Mouse (Mus musculus) midbrain, embryonic 10.5 days (tissue): ENCODE results near the gene Vwa2. TPM values are rescaled to one million over a fixed set of nuclear protein-coding genes. Genes with fewer than 3 reads are reported as not detected.
A peak's percentile ranks its signal among the peaks of the same experiment; 100 is the strongest.

Experiments used
- DNase-seq: peaks from one replicate; pipeline ENCODE4 v3.0.0-alpha.2; 2017; ENCODE audit warnings: low spot score
- H3K27ac ChIP-seq: fragments of 300-500 bp; sonication (generic); replicated peaks from 2 replicates; pipeline ENCODE4 v1.5.1; 2016; ENCODE audit warnings: mild to moderate bottlenecking
- H3K27me3 ChIP-seq: fragments of 300-500 bp; sonication (generic); 2 replicates; pipeline ENCODE4 v1.6.1; 2016; ENCODE audit warnings: low read depth, mild to moderate bottlenecking; ENCODE audit not compliant: poor library complexity, severe bottlenecking
- H3K36me3 ChIP-seq: fragments of 300-500 bp; sonication (generic); 2 replicates; pipeline ENCODE4 v1.6.1; 2016; ENCODE audit warnings: mild to moderate bottlenecking, moderate library complexity
- H3K4me1 ChIP-seq: fragments of 300-500 bp; sonication (generic); 2 replicates; pipeline ENCODE4 v1.6.1; 2016
- H3K4me3 ChIP-seq: fragments of 300-500 bp; sonication (generic); 2 replicates; pipeline ENCODE4 v1.5.1; 2016; ENCODE audit warnings: mild to moderate bottlenecking, moderate library complexity
- H3K9me3 ChIP-seq: fragments of 300-500 bp; sonication (generic); replicated peaks from 2 replicates; pipeline ENCODE4 v1.6.1; 2016; ENCODE audit warnings: mild to moderate bottlenecking
- WGBS: fragments of 180-500 bp; shearing (Covaris S2); methylation state at CpG from one replicate; pipeline ENCODE4 v1.1.7; 2016; 5-methylcytosine and 5-hydroxymethylcytosine counted together
- polyA plus RNA-seq: library from polyadenylated mRNA; unstranded; fragments of >200 nt; fragmentation: Nextera tagmentation; extraction: Ambion mirVana; gene quantifications from 2 replicates; pipeline ENCODE4 v1.2.1, GENCODE M21; 2016

Gene Vwa2
- polyA plus RNA-seq, 1 experiment from 2014 or later, result 0.52 TPM

DNA sequence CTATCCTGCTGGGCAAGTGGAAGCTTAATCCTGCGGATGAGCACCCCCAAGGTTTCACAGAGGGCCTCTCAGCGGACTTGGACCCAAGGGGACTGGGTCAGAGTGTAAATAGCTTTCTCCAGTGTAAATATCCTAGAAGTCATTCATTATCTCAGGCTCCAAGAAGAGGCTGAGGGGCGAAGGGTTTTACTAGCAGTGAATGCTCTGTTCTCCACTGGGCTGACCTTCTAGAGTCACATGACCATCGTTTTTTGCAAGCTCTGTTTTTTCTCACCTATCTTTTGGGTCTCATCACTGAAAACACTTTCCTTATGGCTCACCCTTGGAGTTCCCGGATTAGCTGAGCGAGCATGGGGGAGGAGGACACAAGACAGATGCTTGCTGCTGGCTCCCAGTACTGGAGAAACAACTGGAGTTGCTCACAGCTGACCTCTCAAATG, 84.6 kb downstream of the Vwa2 start:
- Histone ChIP-seq H3K27me3 (no peaks in the 10 kb centered on the region), H3K4me3 (no peak overlapping the region), H3K4me1 (peaks cover 19% of the 10 kb centered on the region), H3K36me3 (no peaks in the 10 kb centered on the region), H3K27ac (peak overlapping the region; percentile 3; the same call in 1 of the 2 replicates), H3K9me3 (no peaks in the 10 kb centered on the region)
- WGBS, result 63% methylated on average over 6 of the region's 6 CpGs
- DNase-seq, result no peak

DNA sequence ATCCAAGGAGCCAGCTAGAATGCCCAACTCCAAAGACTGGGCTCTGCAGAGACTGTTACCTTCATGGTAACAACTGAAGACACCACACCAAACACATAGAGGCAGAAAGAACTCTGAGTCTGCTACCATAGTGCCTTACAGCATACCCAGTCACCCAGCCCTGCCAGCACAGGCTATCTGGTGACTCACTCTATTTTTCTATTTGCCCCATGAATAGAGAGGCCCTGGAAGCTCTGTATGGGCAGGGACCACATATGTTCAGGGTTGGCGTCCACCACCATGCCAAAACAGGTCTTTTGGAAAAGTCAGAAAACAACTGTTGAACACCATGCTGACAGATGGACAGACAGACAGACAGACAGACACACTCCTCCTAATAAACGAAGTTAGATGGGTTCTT, 85.0 kb downstream of the Vwa2 start:
- Histone ChIP-seq H3K27me3 (no peaks in the 10 kb centered on the region), H3K4me3 (no peak overlapping the region), H3K27ac (peak overlapping the region; percentile 42; the same call in 1 of the 2 replicates), H3K9me3 (no peaks in the 10 kb centered on the region), H3K36me3 (no peaks in the 10 kb centered on the region), H3K4me1 (peaks cover 19% of the 10 kb centered on the region)
- no peak for DNase-seq
- 81% methylated on average over 2 of the region's 2 CpGs for WGBS

DNA sequence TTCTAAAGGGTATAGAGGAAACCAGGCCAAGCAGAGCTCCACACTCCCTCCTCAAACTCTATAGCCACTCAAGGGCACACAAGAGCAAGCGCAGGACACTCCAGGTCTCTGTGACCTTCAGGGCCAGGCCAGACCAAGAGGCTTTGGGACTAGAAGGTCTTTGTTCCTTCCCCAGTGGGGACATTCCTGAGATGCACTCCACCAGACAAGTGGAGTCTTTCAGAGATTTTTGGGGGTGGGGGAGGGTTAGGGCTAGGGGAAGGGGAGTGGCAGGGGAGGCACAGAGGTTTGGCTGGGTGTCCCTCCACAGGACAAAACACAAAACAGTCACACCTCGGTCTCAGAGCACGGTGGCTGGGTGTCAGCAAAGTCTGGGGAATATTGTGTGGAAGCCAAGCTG, 85.6 kb downstream of the Vwa2 start:
- H3K4me1 ChIP-seq, result peaks cover 19% of the 10 kb centered on the region
- peak overlapping the region; percentile 42; the same call in 1 of the 2 replicates for H3K27ac ChIP-seq
- no peaks in the 10 kb centered on the region for H3K9me3 ChIP-seq
- no peak overlapping the region for H3K4me3 ChIP-seq
- 75% methylated on average over 3 of the region's 3 CpGs for WGBS
- no peaks in the 10 kb centered on the region for H3K27me3 ChIP-seq
- H3K36me3 ChIP-seq, result no peaks in the 10 kb centered on the region
- DNase-seq, result no peak

Other genes with a start within 250 kb of the Vwa2 start
- 0.09 and 0.19 TPM in 2 replicates for gene Adrb1, start 152.1 kb upstream of the Vwa2 start, polyA plus RNA-seq
- gene Ccdc186, start 52.1 kb upstream of the Vwa2 start, polyA plus RNA-seq, result 15.4 and 17.6 TPM in 2 replicates
- 0.32 TPM in 2 replicates for gene Tdrd1, start 48.0 kb upstream of the Vwa2 start, polyA plus RNA-seq
- 3.6 and 4.5 TPM in 2 replicates for gene Afap1l2, start 134.0 kb downstream of the Vwa2 start, polyA plus RNA-seq